Mouse (Mus musculus) T-helper 2 cell (primary cell): Measurements from ENCODE around the gene Myl7.

ENCODE experiments used
- in situ Hi-C: fragments of 300-600 bp; cut with MboI, MseI; formaldehyde crosslinking; loops from one replicate; pipeline ENCODE4 v1.15.1; 2025; ENCODE audit warnings: high pct_unique_total_duplicates

Myl7 gene

GRCm38 (mm10) chr11:5862394-5863105, 36.0 kb downstream of the Myl7 start:
- in situ Hi-C loops, result no loop called here

GRCm38 (mm10) chr11:5861678-5862393, 36.7 kb downstream of the Myl7 start, which contains the start of gene Aebp1:
Aebp1 (plus strand) TSS chr11:5861947.
- in situ Hi-C loops, result no loop called here

- in situ Hi-C loops, result no loop called here
Measured at GRCm38 (mm10) chr11:5860639-5861038, 37.9 kb downstream of the Myl7 start.

GRCm38 (mm10) chr11:5859883-5860550, 38.6 kb downstream of the Myl7 start:
- in situ Hi-C loops, result no loop called here

GRCm38 (mm10) chr11:5858723-5859122, 39.9 kb downstream of the Myl7 start:
- in situ Hi-C loops, result no loop called here

GRCm38 (mm10) chr11:5856479-5857130, 42.0 kb downstream of the Myl7 start:
- in situ Hi-C loops, result no loop called here

GRCm38 (mm10) chr11:5855902-5856301, 42.7 kb downstream of the Myl7 start:
- in situ Hi-C loops, result no loop called here

- in situ Hi-C loops, result no loop called here
Measured at GRCm38 (mm10) chr11:5855481-5855880, 43.1 kb downstream of the Myl7 start.

- in situ Hi-C loops, result no loop called here
Measured at GRCm38 (mm10) chr11:5852314-5852713, 46.3 kb downstream of the Myl7 start.

GRCm38 (mm10) chr11:5851021-5851736, 47.4 kb downstream of the Myl7 start:
- in situ Hi-C loops, result no loop called here

GRCm38 (mm10) chr11:5850452-5850851, 48.1 kb downstream of the Myl7 start:
- in situ Hi-C loops, result no loop called here

GRCm38 (mm10) chr11:5849316-5849715, 49.3 kb downstream of the Myl7 start:
- in situ Hi-C loops, result no loop called here

- in situ Hi-C loops, result no loop called here
Measured at GRCm38 (mm10) chr11:5848741-5849140, 49.8 kb downstream of the Myl7 start.

- in situ Hi-C loops, result no loop called here
Measured at GRCm38 (mm10) chr11:5846639-5847345, 51.8 kb downstream of the Myl7 start.
